Mouse (Mus musculus) C2C12 (cell line): ENCODE measurements around the gene Dolk.

Experiments
- CEBPB ChIP-seq: IDR thresholded peaks from one replicate; pipeline ENCODE4 v1.6.1; 2011; ENCODE audit warnings: low read depth, mild to moderate bottlenecking, control low read depth, moderate library complexity
- CTCF ChIP-seq: IDR thresholded peaks from one replicate; pipeline ENCODE4 v1.5.1; 2011; ENCODE audit not compliant: control insufficient read depth, insufficient read depth, insufficient read length
- MYOG ChIP-seq: IDR thresholded peaks from one replicate; pipeline ENCODE4 v1.6.1; 2011; ENCODE audit not compliant: control insufficient read depth, insufficient read length; ENCODE audit errors: extremely low read depth

DNA sequence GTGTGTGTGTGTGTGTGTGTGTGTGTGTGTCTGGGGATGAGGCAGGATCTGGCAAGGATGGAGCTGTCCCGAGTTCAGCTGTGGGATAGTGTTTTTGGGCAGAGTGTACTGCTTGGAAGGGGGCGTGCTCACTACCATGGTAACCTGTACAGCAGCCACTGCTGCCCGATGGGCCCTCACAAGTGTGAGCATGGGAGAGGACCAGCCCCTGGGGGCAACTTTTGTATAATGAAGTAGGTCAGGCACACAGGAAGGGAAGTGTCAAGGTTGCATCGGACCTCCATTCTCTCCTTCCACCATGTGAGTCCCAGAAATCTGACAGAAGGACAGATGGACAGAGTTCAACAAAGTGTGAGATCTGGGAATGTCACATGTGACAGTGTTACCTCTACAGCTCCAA is 38.5 kb downstream of the Dolk start:
- TF ChIP-seq MYOG = no peak
- TF ChIP-seq CEBPB = no peak
- no peak for TF ChIP-seq CTCF
